Mouse (Mus musculus) heart, adult 2 months (tissue): ENCODE measurements around the gene Map2k5. TPM values are rescaled to one million over a fixed set of nuclear protein-coding genes. Genes with fewer than 3 reads are reported as not detected.

Experiments
- DNase-seq, 2 experiments: peaks; one replicate each; pipeline ENCODE4 v3.0.0; 2021
- H3K27ac ChIP-seq: fragments of 200-600 bp; 2 replicates; pipeline ENCODE4 v1.8.1; 2022
- H3K27me3 ChIP-seq: fragments of 200-500 bp; 2 replicates; pipeline ENCODE4 v1.6.1; 2012; ENCODE audit warnings: mild to moderate bottlenecking, low read length, inconsistent platforms, mixed read lengths; ENCODE audit not compliant: control insufficient read depth, insufficient read depth
- H3K36me3 ChIP-seq: fragments of 200-500 bp; 2 replicates; pipeline ENCODE4 v1.6.1; 2012; ENCODE audit warnings: low read length, inconsistent platforms; ENCODE audit not compliant: control insufficient read depth, insufficient read depth
- H3K4me1 ChIP-seq: fragments of 200-500 bp; 2 replicates; pipeline ENCODE4 v1.6.1; 2011; ENCODE audit warnings: low read length; ENCODE audit not compliant: control insufficient read depth, insufficient read depth
- H3K4me3 ChIP-seq: fragments of 200-600 bp; 2 replicates; pipeline ENCODE4 v1.8.1; 2022
- H3K79me2 ChIP-seq: fragments of 200-500 bp; replicated peaks from 2 replicates; pipeline ENCODE4 v1.6.1; 2012; ENCODE audit warnings: mild to moderate bottlenecking, inconsistent platforms, low read length, moderate library complexity, mixed read lengths; ENCODE audit not compliant: control insufficient read depth, insufficient read depth
- H3K9ac ChIP-seq: fragments of 200-500 bp; 2 replicates; pipeline ENCODE4 v1.6.1; 2012; ENCODE audit warnings: low read depth, mild to moderate bottlenecking, control low read depth, inconsistent platforms, low read length, mixed read lengths
- CTCF ChIP-seq: fragments of 200-600 bp; IDR thresholded peaks from 2 replicates; pipeline ENCODE4 v1.8.1; 2022; ENCODE audit warnings: antibody characterized with exemption, mild to moderate bottlenecking, moderate library complexity
- EP300 ChIP-seq: fragments of 200-500 bp; IDR thresholded peaks from 2 replicates; pipeline ENCODE4 v1.6.1; 2011; ENCODE audit warnings: low read depth, low read length, control low read depth; ENCODE audit not compliant: insufficient read depth
- POLR2A ChIP-seq: fragments of 200-500 bp; IDR thresholded peaks from 2 replicates; pipeline ENCODE4 v1.6.1; 2011; ENCODE audit warnings: mild to moderate bottlenecking, low read depth, low read length, control low read depth; ENCODE audit not compliant: insufficient read depth
- WGBS: fragments of 180-500 bp; shearing (Covaris S2); methylation state at CpG from one replicate; pipeline ENCODE4 v1.1.7; 2018; 5-methylcytosine and 5-hydroxymethylcytosine counted together
- intact Hi-C: fragments of 180-260 bp; cut with DNase I; formaldehyde crosslinking; loops from one replicate; pipeline ENCODE4 v1.15.1; 2025
- polyA plus RNA-seq: library from polyadenylated mRNA; depleted of rRNA; stranded (reverse); fragments of >200 nt; gene quantifications from 2 replicates; pipeline ENCODE4 v1.2.3, GENCODE M21; 2012
- total RNA-seq, 2 experiments: library from RNA; stranded (reverse); gene quantifications; 2 replicates each; pipeline ENCODE4 v1.2.3; 2021

Gene Map2k5
- total and polyA plus RNA-seq, 3 experiments, result 17.9 to 31.8 (median 20.7) TPM

- Histone ChIP-seq H3K36me3 (no peaks in the 10 kb centered on the region), H3K27me3 (peaks cover 39% of the 10 kb centered on the region), H3K27ac (no peak overlapping the region), H3K4me1 (no peaks in the 10 kb centered on the region), H3K4me3 (no peak overlapping the region), H3K9ac (no peak overlapping the region), H3K79me2 (no peaks in the 10 kb centered on the region)
- intact Hi-C loops, result no loop called here
- WGBS, result 2% methylated on average over 20 of the region's 20 CpGs
- TF ChIP-seq POLR2A (no peak), CTCF (no peak), EP300 (no peak)
- no peak for DNase-seq
Observed at GRCm38 (mm10) chr9:63149372-63149766, 228.3 kb downstream of the Map2k5 start.

GRCm38 (mm10) chr9:63148410-63149371 is 229.0 kb downstream of the Map2k5 start, which contains the start of gene Skor1:
Gene Skor1, minus strand, starts transcription at chr9:63148961.
- peaks cover 45% of the 10 kb centered on the region for H3K27me3 ChIP-seq

DNA sequence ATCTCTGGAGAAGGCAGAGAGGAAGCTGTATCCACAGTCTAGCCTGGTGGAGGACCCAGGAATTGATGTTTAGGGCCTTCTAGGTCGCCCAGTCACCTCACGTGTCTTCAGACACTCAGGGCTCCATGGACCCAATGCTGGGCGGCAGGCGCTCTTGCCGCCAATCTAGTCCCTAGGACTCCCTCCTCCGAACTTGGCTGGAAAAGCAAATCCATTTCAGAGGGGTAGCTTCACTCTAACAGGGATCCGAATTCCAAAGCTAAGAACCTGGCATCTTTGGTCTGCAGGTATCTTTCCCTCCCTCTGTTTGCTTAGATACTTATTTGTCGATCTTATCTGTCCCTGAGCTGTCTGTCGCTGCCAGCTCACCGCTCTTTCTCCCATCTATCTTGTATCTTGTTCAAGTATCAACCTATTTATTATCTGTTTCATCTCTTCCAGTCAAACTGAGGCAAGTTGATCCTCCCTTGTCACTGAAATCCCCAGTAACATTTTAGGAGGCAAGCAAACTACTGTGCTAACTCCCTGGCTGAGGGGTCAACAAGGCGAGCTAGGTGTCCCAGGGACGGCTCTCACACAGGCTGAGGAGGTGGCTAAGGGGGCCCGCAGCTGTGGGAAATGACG is 229.8 kb downstream of the Map2k5 start:
- TF ChIP-seq EP300 (no peak), POLR2A (no peak), CTCF (no peak)
- Histone ChIP-seq H3K36me3 (no peaks in the 10 kb centered on the region), H3K4me1 (no peaks in the 10 kb centered on the region), H3K27ac (no peak overlapping the region), H3K9ac (no peak overlapping the region), H3K79me2 (no peaks in the 10 kb centered on the region), H3K4me3 (no peak overlapping the region), H3K27me3 (peaks cover 46% of the 10 kb centered on the region)
- intact Hi-C loops, result no loop called here
- no peak for DNase-seq
- WGBS, result 4% methylated on average over 14 of the region's 14 CpGs

More at GRCm38 (mm10) chr9:63148410-63149371, 229.0 kb downstream of the Map2k5 start, which contains the start of gene Skor1:
- DNase-seq, result no peak
- Histone ChIP-seq H3K4me1 (no peaks in the 10 kb centered on the region), H3K27ac (no peak within 1 kb of the TSS), H3K36me3 (no peaks in the 10 kb centered on the region), H3K9ac (no peak within 1 kb of the TSS), H3K79me2 (no peaks in the 10 kb centered on the region), H3K4me3 (0 out of 2 replicates have a peak within 1 kb of the TSS, but pooled peaks have one; percentile 37)
- TF ChIP-seq CTCF (no peak), POLR2A (no peak), EP300 (no peak)
- 2% methylated on average over 85 of the region's 108 CpGs for WGBS
- intact Hi-C loops, result no loop called here

GRCm38 (mm10) chr9:63147296-63147695 is 230.4 kb downstream of the Map2k5 start:
- Histone ChIP-seq H3K27me3 (peaks cover 50% of the 10 kb centered on the region), H3K27ac (no peak overlapping the region), H3K4me1 (no peaks in the 10 kb centered on the region), H3K79me2 (no peaks in the 10 kb centered on the region), H3K4me3 (no peak overlapping the region), H3K36me3 (no peaks in the 10 kb centered on the region), H3K9ac (no peak overlapping the region)
- intact Hi-C loops, result no loop called here
- DNase-seq, result no peak
- 3% methylated on average over 9 of the region's 9 CpGs for WGBS
- no peak for TF ChIP-seq POLR2A
- TF ChIP-seq EP300, result no peak
- no peak for TF ChIP-seq CTCF

GRCm38 (mm10) chr9:63146856-63147274 is 230.8 kb downstream of the Map2k5 start:
- TF ChIP-seq EP300 (no peak), POLR2A (no peak), CTCF (no peak)
- no peak overlapping the region for H3K4me3 ChIP-seq
- no peak overlapping the region for H3K9ac ChIP-seq
- DNase-seq, result no peak
- no peaks in the 10 kb centered on the region for H3K4me1 ChIP-seq
- intact Hi-C loops, result no loop called here
- peaks cover 52% of the 10 kb centered on the region for H3K27me3 ChIP-seq
- H3K27ac ChIP-seq, result no peak overlapping the region
- H3K79me2 ChIP-seq, result no peaks in the 10 kb centered on the region
- no peaks in the 10 kb centered on the region for H3K36me3 ChIP-seq
- 1% methylated on average over 20 of the region's 20 CpGs for WGBS
